Mouse (Mus musculus) adrenal gland, postnatal 14 days (tissue): ENCODE measurements around the gene Fam83e. TPM values are rescaled to one million over a fixed set of nuclear protein-coding genes. Genes with fewer than 3 reads are reported as not detected.

Experiments used
- DNase-seq: peaks from one replicate; pipeline ENCODE4 v3.0.0; 2021; ENCODE audit warnings: mixed read lengths
- long read RNA-seq, 2 experiments: library from polyadenylated mRNA; stranded (forward); transcript quantifications; one replicate each; pipeline ENCODE4 v2.0.0; 2021
- total RNA-seq: library from RNA; stranded (reverse); gene quantifications from 2 replicates; pipeline ENCODE4 v1.2.3, GENCODE M21; 2021

Fam83e gene
- total RNA-seq, result 0.45 and 0.74 TPM in 2 replicates
- long read RNA-seq, experiment 1, result 0 reads
- long read RNA-seq, experiment 2, result 0 reads

DNA sequence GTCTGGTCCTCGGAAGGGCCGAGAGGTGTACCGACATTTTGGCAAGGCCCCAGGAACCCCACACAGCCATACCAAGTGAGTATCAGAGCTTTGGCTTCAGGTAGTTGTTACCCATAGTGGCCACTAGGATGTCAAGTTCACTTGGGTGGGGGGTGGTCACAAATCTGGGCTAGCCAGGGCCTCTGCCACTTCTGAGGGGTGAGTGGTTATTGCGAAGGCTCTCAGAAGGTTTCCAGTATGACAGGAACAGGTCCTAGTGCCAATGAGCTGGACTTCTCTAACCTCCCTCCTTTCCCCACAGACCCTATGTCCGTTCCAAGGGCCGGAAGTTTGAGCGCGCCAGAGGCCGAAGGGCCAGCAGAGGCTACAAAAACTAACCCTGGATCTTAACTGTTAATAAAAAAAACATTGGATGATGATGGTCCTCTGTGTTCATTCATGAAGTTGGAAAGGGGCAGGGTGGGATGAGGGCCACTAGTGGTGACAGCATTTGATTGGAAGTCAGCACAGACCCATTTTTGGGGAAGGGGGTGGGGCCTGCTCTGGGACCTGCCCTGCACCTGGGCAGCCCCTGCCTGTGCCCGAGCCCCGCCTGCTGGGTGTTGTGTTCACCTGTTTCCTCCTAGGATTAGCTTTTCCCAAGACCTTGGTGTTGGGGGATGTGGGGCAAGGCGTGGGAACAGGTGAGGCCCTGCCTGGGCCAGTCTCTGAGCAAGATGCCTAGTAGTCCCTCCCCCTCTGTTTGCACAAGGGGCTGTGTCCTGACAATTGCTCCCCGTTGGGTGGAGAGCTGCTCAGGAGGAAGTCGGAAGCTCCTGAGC, at the start of gene Fam83e:
Gene Fam83e (plus strand): TSS at position 800 of the 821 bp plus-strand sequence.
- DNase-seq, result no peak

GRCm38 (mm10) chr7:45677627-45678295, 43.3 kb upstream of the Fam83e start:
- DNase-seq, result no peak

- DNase-seq, result peak; percentile 72
Observed at GRCm38 (mm10) chr7:45678513-45678912, 42.5 kb upstream of the Fam83e start.

DNA sequence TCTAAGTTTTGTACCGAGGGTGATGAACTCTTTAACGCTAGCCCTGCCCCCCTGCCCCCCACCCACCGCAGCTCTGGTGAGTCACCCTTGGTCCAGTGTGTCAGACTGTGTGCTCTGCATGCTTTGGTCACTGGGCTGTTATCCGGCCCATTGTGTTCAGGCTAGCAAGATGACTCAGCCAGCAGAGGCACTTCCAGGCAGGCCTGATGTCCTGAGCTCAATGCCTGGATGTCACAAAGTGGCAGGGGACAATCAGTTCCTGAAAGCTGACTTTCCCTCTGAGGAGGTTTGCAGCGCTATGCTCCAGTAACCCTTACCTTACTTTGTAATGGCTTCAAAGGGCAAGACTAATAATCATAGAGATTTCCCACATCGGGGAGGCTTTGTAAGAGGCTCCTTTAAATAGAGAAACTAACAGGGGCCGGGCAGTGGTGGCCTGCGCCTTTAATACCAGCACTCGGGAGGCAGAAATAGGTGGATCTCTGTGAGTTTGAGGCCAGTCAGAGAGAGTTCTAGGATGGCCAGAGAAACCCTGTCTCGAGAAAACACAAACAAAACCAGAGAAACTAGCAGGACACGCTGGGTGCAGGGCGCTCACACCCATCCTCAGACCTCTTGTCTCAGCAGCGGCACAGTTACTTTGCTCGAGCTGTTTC, 40.9 kb upstream of the Fam83e start:
- peak; percentile 80 for DNase-seq

DNA sequence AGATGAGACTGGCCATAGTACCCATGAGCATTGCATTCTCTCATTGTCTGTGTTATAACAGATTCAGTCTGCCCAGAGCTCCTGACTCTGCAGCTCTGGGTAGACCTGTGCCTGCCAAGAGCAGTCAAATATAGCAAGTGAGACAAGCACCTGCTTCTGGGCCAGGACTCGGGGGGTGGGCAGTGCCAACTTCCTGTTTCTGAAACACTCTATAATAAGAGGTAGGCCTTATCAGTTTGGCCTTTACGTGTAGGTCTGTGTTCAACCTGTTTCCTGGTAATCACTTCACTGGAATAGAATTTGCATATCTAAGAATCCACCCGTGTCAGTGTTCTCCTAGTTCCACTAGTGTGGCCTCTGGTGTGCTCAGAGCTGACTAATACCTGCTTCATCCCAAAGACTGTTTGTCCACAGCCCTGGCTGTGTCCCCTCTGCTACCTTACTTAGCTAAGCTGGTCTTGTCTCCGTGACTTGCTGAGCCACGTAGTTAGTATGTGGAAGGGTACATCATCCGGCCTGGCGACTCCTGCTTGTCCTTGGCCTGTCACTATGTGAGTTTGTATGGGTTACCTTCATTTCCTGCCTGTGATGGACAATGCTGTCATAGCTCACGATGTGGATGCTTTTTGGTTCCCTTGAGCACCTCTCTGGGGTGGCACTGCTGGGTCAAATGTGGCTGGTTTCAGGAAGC, 39.8 kb upstream of the Fam83e start:
- DNase-seq, result no peak

- DNase-seq, result peak; percentile 94
Observed at GRCm38 (mm10) chr7:45682144-45683126, 38.6 kb upstream of the Fam83e start.

- no peak for DNase-seq
Observed at GRCm38 (mm10) chr7:45683396-45684050, 37.5 kb upstream of the Fam83e start, which contains the start of gene Ntn5. Gene Ntn5, plus strand, starts transcription at chr7:45684022.

DNA sequence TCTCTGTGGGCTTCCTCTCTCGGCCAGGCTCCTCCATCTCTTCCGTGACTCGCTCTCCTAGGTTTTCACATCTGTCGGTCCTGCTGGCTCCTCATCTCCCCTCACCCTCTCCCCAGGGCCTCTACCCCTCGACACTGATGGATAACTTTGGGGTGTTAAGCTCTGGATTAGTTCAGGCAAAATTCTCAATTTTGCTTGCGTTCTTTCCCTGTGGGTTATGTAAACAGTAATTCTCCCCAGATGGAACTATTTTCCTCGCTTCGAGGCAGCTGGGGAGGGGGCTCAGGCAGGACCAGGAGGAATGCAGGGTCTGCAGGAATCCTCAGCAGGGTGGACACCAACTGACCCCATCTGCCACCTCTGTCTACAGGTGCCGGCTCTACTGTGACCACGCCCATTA, 35.2 kb upstream of the Fam83e start:
- no peak for DNase-seq

DNA sequence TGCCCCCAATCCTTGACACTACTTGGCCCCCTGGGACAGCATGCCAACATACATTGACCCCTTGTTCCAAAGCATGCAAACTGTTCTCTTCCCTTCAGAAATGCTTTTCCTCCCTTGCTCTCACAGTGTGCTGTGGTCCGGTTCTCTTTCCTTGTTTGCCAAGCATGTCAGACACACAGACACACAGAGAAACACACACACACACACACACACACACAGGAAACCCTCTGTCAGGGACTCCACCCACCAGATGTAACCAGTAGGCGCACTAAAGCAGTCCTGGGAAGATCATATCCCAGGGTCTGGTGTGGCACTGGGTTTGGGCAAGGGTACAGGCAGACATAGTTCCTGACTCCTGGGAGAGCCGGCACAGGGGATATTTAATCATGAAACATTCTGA, 34.2 kb upstream of the Fam83e start:
- no peak for DNase-seq

DNA sequence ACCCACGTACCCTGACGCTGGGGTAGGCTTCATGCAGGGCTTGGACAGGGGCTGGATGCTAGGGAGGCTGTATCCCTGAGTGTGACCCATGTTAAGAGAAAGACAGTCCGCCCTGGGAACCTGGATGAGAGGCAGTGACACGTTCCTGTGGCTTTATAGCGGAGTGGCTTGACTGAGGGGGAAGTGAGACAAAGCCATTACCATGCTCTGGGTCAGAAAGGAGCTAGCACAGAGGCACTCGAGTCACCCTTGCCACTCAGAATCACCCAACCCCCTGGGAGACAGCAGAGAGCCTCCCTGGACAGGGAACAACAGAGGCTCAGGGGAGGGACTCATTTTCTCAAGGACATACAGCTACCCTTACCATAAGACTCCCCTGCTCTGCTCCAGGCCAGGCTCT, 31.9 kb upstream of the Fam83e start:
- DNase-seq, result no peak

- DNase-seq, result peak; percentile 43
Observed at GRCm38 (mm10) chr7:45689800-45690199, 31.2 kb upstream of the Fam83e start.

GRCm38 (mm10) chr7:45692364-45692763, 28.6 kb upstream of the Fam83e start:
- no peak for DNase-seq

DNA sequence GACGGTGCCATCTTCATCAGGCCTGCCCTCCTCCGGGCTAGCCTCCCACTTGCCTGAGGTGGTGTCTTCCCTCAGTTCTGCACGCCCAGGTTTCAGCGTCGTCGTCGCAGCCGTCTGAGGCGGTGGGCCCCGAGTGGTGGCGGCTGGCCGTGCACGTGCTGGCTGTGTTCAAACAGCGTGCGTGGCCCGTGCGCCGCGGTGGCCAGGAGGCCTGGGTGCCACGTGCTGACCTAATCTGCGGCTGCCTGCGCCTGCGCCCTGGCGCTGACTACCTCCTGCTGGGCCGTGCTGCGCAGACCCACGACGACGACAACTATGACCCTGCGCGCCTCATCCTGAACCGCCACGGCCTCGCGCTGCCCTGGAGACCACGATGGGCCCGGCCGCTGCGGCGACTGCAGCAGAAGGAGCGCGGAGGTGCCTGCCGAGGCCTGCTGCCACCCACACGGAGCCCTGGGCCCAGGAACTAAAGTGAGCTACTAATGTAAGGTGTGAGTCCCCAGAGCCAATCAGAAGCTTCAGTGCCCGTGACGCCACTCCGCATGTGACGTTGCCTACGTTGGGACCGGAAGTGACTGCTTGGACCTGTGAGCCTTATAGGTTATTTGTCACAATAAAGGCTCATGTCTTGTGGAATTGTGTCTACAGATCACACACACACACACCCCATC, 27.0 kb upstream of the Fam83e start, which contains the start of gene Sec1:
Gene Sec1 (minus strand): TSS at position 482 of the 671 bp plus-strand sequence.
- DNase-seq, result no peak

- no peak for DNase-seq
Observed at GRCm38 (mm10) chr7:45695098-45695497, 25.9 kb upstream of the Fam83e start.

DNA sequence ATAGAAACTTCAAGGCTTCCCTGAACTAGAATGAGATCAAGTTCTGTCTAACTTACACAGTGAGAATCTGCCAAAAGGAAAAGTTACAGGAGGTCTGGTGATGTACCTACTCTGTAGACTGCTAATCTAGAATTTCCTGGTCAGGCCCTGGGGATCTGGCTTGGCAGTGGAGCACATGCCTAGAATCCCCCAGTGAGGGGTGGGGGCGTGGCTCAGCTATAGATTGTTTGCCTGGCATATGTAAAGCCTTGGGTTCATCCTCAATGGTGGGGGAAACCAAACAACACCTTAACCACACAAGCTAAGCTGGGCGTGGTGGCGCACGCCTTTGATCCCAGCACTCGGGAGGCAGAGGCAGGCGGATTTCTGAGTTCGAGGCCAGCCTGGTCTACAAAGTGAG, 23.1 kb upstream of the Fam83e start:
- no peak for DNase-seq

GRCm38 (mm10) chr7:45699523-45700141, 21.4 kb upstream of the Fam83e start, which contains the start of gene Car11:
Gene Car11, plus strand, starts transcription at chr7:45699843.
- DNase-seq, result no peak

- peak; percentile 82 for DNase-seq
Observed at GRCm38 (mm10) chr7:45700301-45701015, 20.6 kb upstream of the Fam83e start.

GRCm38 (mm10) chr7:45701072-45701471, 19.9 kb upstream of the Fam83e start:
- no peak for DNase-seq

GRCm38 (mm10) chr7:45701607-45702006, 19.4 kb upstream of the Fam83e start:
- DNase-seq, result no peak
